Mouse (Mus musculus): Measurements from ENCODE around the gene Csnk1g2. TPM values are rescaled to one million over a fixed set of nuclear protein-coding genes. Genes with fewer than 3 reads are reported as not detected.

Csnk1g2 gene
- polyA plus RNA-seq, 1 experiment from 2014 or later = 79.9 TPM

GRCm38 (mm10) chr10:80583047-80583446, 39.6 kb upstream of the Csnk1g2 start:
- WGBS = 84% methylated on average over 5 of the region's 5 CpGs
- peaks cover 8% of the 10 kb centered on the region for H3K36me3 ChIP-seq (ENCODE audit: control insufficient read depth, insufficient read depth, low read length)
- no peaks in the 10 kb centered on the region for H3K9me3 ChIP-seq (replicated peaks; ENCODE audit: control insufficient read depth, low read length, poor library complexity, severe bottlenecking)
- H3K27me3 ChIP-seq (ENCODE audit: control insufficient read depth, insufficient read depth, low read depth, low read length) = no peaks in the 10 kb centered on the region
- H3K27ac ChIP-seq (ENCODE audit: low read length) = no peak overlapping the region
- 0 out of 2 replicates have a peak, but pooled peaks cover 3% of the 10 kb centered on the region for H3K4me1 ChIP-seq (ENCODE audit: control insufficient read depth, insufficient read depth, low read length)
- H3K4me2 ChIP-seq (ENCODE audit: low read length) = no peak overlapping the region
- ATAC-seq = no peak
- H3K4me3 ChIP-seq (ENCODE audit: low read depth, low read length) = no peak overlapping the region
- no peak overlapping the region for H3K9ac ChIP-seq (ENCODE audit: low read depth, low read length)

GRCm38 (mm10) chr10:80584045-80584488, 38.6 kb upstream of the Csnk1g2 start:
- Histone ChIP-seq H3K4me2 (ENCODE audit: low read length) (no peak overlapping the region), H3K4me1 (ENCODE audit: control insufficient read depth, insufficient read depth, low read length) (peaks cover 13% of the 10 kb centered on the region), H3K27me3 (ENCODE audit: control insufficient read depth, insufficient read depth, low read depth, low read length) (no peaks in the 10 kb centered on the region), H3K36me3 (ENCODE audit: control insufficient read depth, insufficient read depth, low read length) (peaks cover 8% of the 10 kb centered on the region), H3K27ac (ENCODE audit: low read length) (no peak overlapping the region), H3K4me3 (ENCODE audit: low read depth, low read length) (no peak overlapping the region), H3K9me3 (replicated peaks; ENCODE audit: control insufficient read depth, low read length, poor library complexity, severe bottlenecking) (no peaks in the 10 kb centered on the region), H3K9ac (ENCODE audit: low read depth, low read length) (no peak overlapping the region)
- no peak for ATAC-seq
- 65% methylated on average over 12 of the region's 12 CpGs for WGBS

GRCm38 (mm10) chr10:80584642-80585552, 37.7 kb upstream of the Csnk1g2 start:
- H3K4me2 ChIP-seq (ENCODE audit: low read length) = no peak overlapping the region
- 72% methylated on average over 12 of the region's 12 CpGs for WGBS

DNA sequence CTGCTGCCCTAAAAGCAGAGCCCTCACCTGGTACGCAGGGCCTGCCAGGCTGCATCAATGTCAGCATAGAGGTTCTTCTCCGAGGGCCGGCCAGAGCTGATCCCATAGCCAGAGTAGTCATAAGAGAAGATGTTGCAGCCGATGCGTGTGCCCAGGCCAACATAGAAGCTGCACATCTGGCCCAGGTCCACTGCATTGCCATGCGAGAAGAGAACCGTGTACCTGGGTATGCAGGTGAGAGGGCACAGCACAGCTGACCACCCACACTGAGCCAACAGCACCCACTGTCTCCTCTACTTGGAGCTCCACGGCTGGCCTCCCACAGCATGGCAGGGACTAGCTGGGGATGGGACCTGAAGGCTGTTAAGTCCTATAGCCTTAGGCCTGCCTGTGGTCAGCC, 37.1 kb upstream of the Csnk1g2 start:
- no peak overlapping the region for H3K4me3 ChIP-seq (ENCODE audit: low read depth, low read length)
- H3K9me3 ChIP-seq (replicated peaks; ENCODE audit: control insufficient read depth, low read length, poor library complexity, severe bottlenecking) = no peaks in the 10 kb centered on the region
- no peak overlapping the region for H3K4me2 ChIP-seq (ENCODE audit: low read length)
- no peak for ATAC-seq
- peaks cover 8% of the 10 kb centered on the region for H3K36me3 ChIP-seq (ENCODE audit: control insufficient read depth, insufficient read depth, low read length)
- no peak overlapping the region for H3K27ac ChIP-seq (ENCODE audit: low read length)
- H3K9ac ChIP-seq (ENCODE audit: low read depth, low read length) = 0 out of 2 replicates have a peak overlapping the region, but pooled peaks have one; percentile 3
- no peaks in the 10 kb centered on the region for H3K27me3 ChIP-seq (ENCODE audit: control insufficient read depth, insufficient read depth, low read depth, low read length)
- peaks cover 17% of the 10 kb centered on the region for H3K4me1 ChIP-seq (ENCODE audit: control insufficient read depth, insufficient read depth, low read length)
- WGBS = 95% methylated on average over 8 of the region's 8 CpGs

More at GRCm38 (mm10) chr10:80584642-80585552, 37.7 kb upstream of the Csnk1g2 start:
- Histone ChIP-seq H3K4me3 (ENCODE audit: low read depth, low read length) (no peak overlapping the region), H3K9me3 (replicated peaks; ENCODE audit: control insufficient read depth, low read length, poor library complexity, severe bottlenecking) (no peaks in the 10 kb centered on the region), H3K36me3 (ENCODE audit: control insufficient read depth, insufficient read depth, low read length) (peaks cover 8% of the 10 kb centered on the region), H3K9ac (ENCODE audit: low read depth, low read length) (0 out of 2 replicates have a peak overlapping the region, but pooled peaks have one; percentile 3), H3K27ac (ENCODE audit: low read length) (no peak overlapping the region), H3K4me1 (ENCODE audit: control insufficient read depth, insufficient read depth, low read length) (peaks cover 17% of the 10 kb centered on the region), H3K27me3 (ENCODE audit: control insufficient read depth, insufficient read depth, low read depth, low read length) (no peaks in the 10 kb centered on the region)
- no peak for ATAC-seq

DNA sequence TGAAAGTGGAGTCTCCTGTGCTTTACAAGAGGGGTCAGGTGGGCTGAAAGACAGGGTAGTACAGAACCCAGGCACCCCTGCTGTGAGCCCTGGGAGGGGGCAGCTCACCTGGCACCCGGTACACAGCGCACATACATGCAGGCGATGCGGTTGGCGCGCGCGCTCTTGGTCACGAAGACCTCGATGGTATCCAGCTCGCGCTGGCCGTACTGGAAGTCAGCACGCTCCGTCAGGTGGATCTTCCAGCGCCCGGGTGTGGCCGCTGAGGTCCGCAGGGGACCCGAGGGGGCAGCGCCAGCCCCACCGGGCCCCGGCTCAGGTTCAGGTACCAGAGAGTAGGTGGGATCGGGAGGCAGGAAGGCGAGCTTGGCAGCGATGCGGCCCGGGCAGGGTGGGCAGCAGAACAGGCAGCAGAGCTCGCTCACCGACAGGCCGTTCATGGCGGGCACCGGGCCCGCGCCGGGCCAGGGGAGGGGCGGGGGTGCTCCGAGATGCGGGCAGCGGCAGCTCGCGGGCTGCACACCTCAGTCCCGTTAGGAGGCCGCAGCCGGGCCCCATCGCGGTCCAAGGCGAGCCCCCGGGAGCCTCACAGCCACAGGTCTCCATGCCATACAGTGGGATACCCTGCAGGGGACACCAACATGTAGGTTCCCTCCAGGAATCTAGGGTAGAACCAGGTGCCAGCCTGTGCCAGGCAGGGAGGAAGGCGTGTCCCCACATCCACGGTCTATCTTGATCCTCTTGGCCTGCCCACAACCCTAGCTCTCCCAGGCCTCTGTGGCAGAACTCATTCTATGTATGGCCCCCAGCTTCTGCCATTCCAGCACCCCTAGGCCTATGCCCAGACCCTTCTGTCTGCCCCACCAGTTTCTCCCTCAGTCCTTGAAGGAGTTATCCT, 36.0 kb upstream of the Csnk1g2 start:
- WGBS = 95% methylated on average over 43 of the region's 51 CpGs
- peaks cover 8% of the 10 kb centered on the region for H3K36me3 ChIP-seq (ENCODE audit: control insufficient read depth, insufficient read depth, low read length)
- H3K9me3 ChIP-seq (replicated peaks; ENCODE audit: control insufficient read depth, low read length, poor library complexity, severe bottlenecking) = no peaks in the 10 kb centered on the region
- H3K9ac ChIP-seq (ENCODE audit: low read depth, low read length) = 0 out of 2 replicates have a peak overlapping the region, but pooled peaks have one; percentile 11
- H3K27ac ChIP-seq (ENCODE audit: low read length) = peak overlapping the region; percentile 23; the same call in 1 of the 2 replicates
- no peaks in the 10 kb centered on the region for H3K27me3 ChIP-seq (ENCODE audit: control insufficient read depth, insufficient read depth, low read depth, low read length)
- H3K4me2 ChIP-seq (ENCODE audit: low read length) = no peak overlapping the region
- no peak for ATAC-seq
- no peak overlapping the region for H3K4me3 ChIP-seq (ENCODE audit: low read depth, low read length)
- peaks cover 17% of the 10 kb centered on the region for H3K4me1 ChIP-seq (ENCODE audit: control insufficient read depth, insufficient read depth, low read length)

DNA sequence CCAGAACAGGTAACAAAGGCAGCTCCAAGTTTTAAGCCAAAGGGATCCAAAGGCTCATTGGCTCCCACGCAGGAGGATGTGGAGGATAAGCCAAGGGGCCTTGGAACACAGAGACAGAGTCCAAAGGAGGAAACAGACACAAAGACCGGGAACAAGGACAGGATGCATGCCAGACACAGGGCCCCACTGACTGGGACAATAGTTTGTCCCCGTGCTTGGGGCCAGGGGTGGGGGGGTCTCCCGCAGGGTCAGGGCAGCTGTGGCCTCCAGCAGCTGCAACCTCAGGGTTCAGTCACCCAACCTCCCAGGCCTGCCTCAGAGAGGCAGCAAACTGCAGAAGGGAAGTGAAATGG, 35.4 kb upstream of the Csnk1g2 start:
- peaks cover 8% of the 10 kb centered on the region for H3K36me3 ChIP-seq (ENCODE audit: control insufficient read depth, insufficient read depth, low read length)
- H3K27ac ChIP-seq (ENCODE audit: low read length) = peak overlapping the region; percentile 23; the same call in 1 of the 2 replicates
- no peak overlapping the region for H3K9ac ChIP-seq (ENCODE audit: low read depth, low read length)
- H3K4me1 ChIP-seq (ENCODE audit: control insufficient read depth, insufficient read depth, low read length) = peaks cover 17% of the 10 kb centered on the region
- H3K9me3 ChIP-seq (replicated peaks; ENCODE audit: control insufficient read depth, low read length, poor library complexity, severe bottlenecking) = no peaks in the 10 kb centered on the region
- no peak for ATAC-seq
- H3K4me2 ChIP-seq (ENCODE audit: low read length) = no peak overlapping the region
- H3K4me3 ChIP-seq (ENCODE audit: low read depth, low read length) = no peak overlapping the region
- H3K27me3 ChIP-seq (ENCODE audit: control insufficient read depth, insufficient read depth, low read depth, low read length) = no peaks in the 10 kb centered on the region
- WGBS = 41% methylated on average over 4 of the region's 4 CpGs

- Histone ChIP-seq H3K4me2 (ENCODE audit: low read length) (peak overlapping the region; percentile 65), H3K4me1 (ENCODE audit: control insufficient read depth, insufficient read depth, low read length) (peaks cover 17% of the 10 kb centered on the region), H3K9me3 (replicated peaks; ENCODE audit: control insufficient read depth, low read length, poor library complexity, severe bottlenecking) (no peaks in the 10 kb centered on the region), H3K9ac (ENCODE audit: low read depth, low read length) (peak overlapping the region; percentile 94), H3K4me3 (ENCODE audit: low read depth, low read length) (peak overlapping the region; percentile 92), H3K27me3 (ENCODE audit: control insufficient read depth, insufficient read depth, low read depth, low read length) (0 out of 2 replicates have a peak, but pooled peaks cover 4% of the 10 kb centered on the region), H3K27ac (ENCODE audit: low read length) (peak overlapping the region; percentile 68), H3K36me3 (ENCODE audit: control insufficient read depth, insufficient read depth, low read length) (peaks cover 8% of the 10 kb centered on the region)
- ATAC-seq = no peak; the same call in 1 of the 2 replicates
- 17% methylated on average over 12 of the region's 12 CpGs for WGBS
Observed at GRCm38 (mm10) chr10:80589127-80589878, 33.3 kb upstream of the Csnk1g2 start.

Measured in midbrain, embryonic 16.5 days (tissue).